8 mouse cellular contexts compared by ENCODE assay signal in genomic region chr7:57591578-57592431, GRCm38 (mm10).
A peak's percentile ranks its signal among the peaks of the same experiment; 100 is the strongest.
DNase-seq lines count a peak whose midpoint lies in the region; ATAC-seq lines count a peak whose summit lies in the region.

No protein-coding gene starts in this region.

- WGBS in heart, embryonic 12.5 days = under 1% methylated on average over 56 of the region's 56 CpGs
- 1% methylated on average over 52 of the region's 56 CpGs for WGBS in kidney, embryonic 16.5 days
- WGBS in liver, embryonic 15.5 days (ENCODE audit: insufficient replicate concordance) = 1% methylated on average over 56 of the region's 56 CpGs

- H3K4me3 ChIP-seq in heart, embryonic 12.5 days = peak overlapping the region; percentile 67
- H3K4me3 ChIP-seq in kidney, embryonic 16.5 days (ENCODE audit: low read length) = peak overlapping the region; percentile 68
- H3K4me3 ChIP-seq in liver, embryonic 15.5 days (replicated peaks) = peak overlapping the region; percentile 44

- peaks cover 13% of the 10 kb centered on the region for H3K4me1 ChIP-seq in heart, embryonic 12.5 days (replicated peaks)
- H3K4me1 ChIP-seq in kidney, embryonic 16.5 days (ENCODE audit: insufficient read depth, low read length) = peaks cover 12% of the 10 kb centered on the region; the same call in 1 of the 2 replicates
- H3K4me1 ChIP-seq in liver, embryonic 15.5 days (replicated peaks) = peaks cover 6% of the 10 kb centered on the region; the same call in 1 of the 2 replicates

- peaks cover 32% of the 10 kb centered on the region for H3K27me3 ChIP-seq in heart, embryonic 12.5 days (replicated peaks)
- peaks cover 35% of the 10 kb centered on the region for H3K27me3 ChIP-seq in kidney, embryonic 16.5 days (ENCODE audit: insufficient read depth, low read length)
- peaks cover 37% of the 10 kb centered on the region for H3K27me3 ChIP-seq in liver, embryonic 15.5 days

- DNase-seq in thymus, postnatal 25 days = peak; percentile 1
- no peak for DNase-seq in thymus, postnatal 10 days (ENCODE audit: low spot score in 2 of 2)
- DNase-seq in retina, embryonic 14.5 days (ENCODE audit: low spot score) = peak; percentile 76

- peak overlapping the region; percentile 65 for H3K9ac ChIP-seq in heart, embryonic 12.5 days
- H3K9ac ChIP-seq in kidney, embryonic 16.5 days (replicated peaks; ENCODE audit: low read length) = 0 out of 2 replicates have a peak overlapping the region, but pooled peaks have one; percentile 41
- H3K9ac ChIP-seq in liver, embryonic 15.5 days = no peak overlapping the region

- H3K36me3 ChIP-seq in heart, embryonic 12.5 days = no peaks in the 10 kb centered on the region
- no peaks in the 10 kb centered on the region for H3K36me3 ChIP-seq in kidney, embryonic 16.5 days (ENCODE audit: insufficient read depth, low read length)
- H3K36me3 ChIP-seq in liver, embryonic 15.5 days (replicated peaks) = no peaks in the 10 kb centered on the region

- no peak overlapping the region for H3K27ac ChIP-seq in heart, embryonic 12.5 days (ENCODE audit: poor library complexity, severe bottlenecking)
- H3K27ac ChIP-seq in kidney, embryonic 16.5 days (ENCODE audit: low read length) = no peak overlapping the region
- no peak overlapping the region for H3K27ac ChIP-seq in liver, embryonic 15.5 days (replicated peaks)

- peak overlapping the region; percentile 85 for H3K4me2 ChIP-seq in heart, embryonic 12.5 days
- peak overlapping the region; percentile 93 for H3K4me2 ChIP-seq in kidney, embryonic 16.5 days (replicated peaks; ENCODE audit: low read depth, low read length)
- peak overlapping the region; percentile 63 for H3K4me2 ChIP-seq in liver, embryonic 15.5 days

- ATAC-seq in common myeloid progenitor, adult 5-6 weeks (replicated peaks; ENCODE audit: low read depth, poor library complexity, severe bottlenecking) = peak; percentile 52; the same call in 1 of the 2 replicates
- ATAC-seq in heart, embryonic 12.5 days (ENCODE audit: insufficient number of reproducible peaks, low FRiP score) = peak; percentile 49; the same call in 1 of the 2 replicates
- ATAC-seq in kidney, embryonic 16.5 days (ENCODE audit: low FRiP score, low TSS enrichment) = peak; percentile 67
- ATAC-seq in liver, embryonic 15.5 days (ENCODE audit: insufficient read depth) = no peak
- no peak for ATAC-seq in monocyte, adult 5-6 weeks (replicated peaks; ENCODE audit: insufficient number of reproducible peaks, low FRiP score, low TSS enrichment, poor library complexity, severe bottlenecking)

- no peaks in the 10 kb centered on the region for H3K9me3 ChIP-seq in heart, embryonic 12.5 days (replicated peaks)
- no peaks in the 10 kb centered on the region for H3K9me3 ChIP-seq in kidney, embryonic 16.5 days (ENCODE audit: low read length)
- no peaks in the 10 kb centered on the region for H3K9me3 ChIP-seq in liver, embryonic 15.5 days (replicated peaks)

Comparison
In these comparisons a context has a peak if more than half of its experiments do, and no peak if none do; other contexts are left out.
1. DNase-seq: peak in thymus, postnatal 25 days (single experiment) and retina, embryonic 14.5 days (single experiment); none in thymus, postnatal 10 days (0 of 2).
2. ATAC-seq: peak in common myeloid progenitor, adult 5-6 weeks (single experiment), heart, embryonic 12.5 days (single experiment) and kidney, embryonic 16.5 days (single experiment); none in liver, embryonic 15.5 days (single experiment) and monocyte, adult 5-6 weeks (single experiment).
3. Peak in every context shown above with its lines, with median percentiles within 50 percentile points of each other: H3K4me2 ChIP-seq and H3K4me3 ChIP-seq.